Mouse (Mus musculus) urinary bladder, postnatal 14 days (tissue): Measurements from ENCODE around the gene Abhd16a.

Experiments
- DNase-seq: peaks from one replicate; pipeline ENCODE4 v3.0.0; 2021; ENCODE audit warnings: low spot score

Gene Abhd16a

GRCm38 (mm10) chr17:35147922-35148639 is 59.0 kb downstream of the Abhd16a start:
- DNase-seq: no peak

- DNase-seq: no peak
These were observed 63.1 kb downstream of the Abhd16a start for GRCm38 (mm10) chr17:35152121-35152520.
